Mouse (Mus musculus): ENCODE measurements around the gene Pappa2. TPM values are rescaled to one million over a fixed set of nuclear protein-coding genes. Genes with fewer than 3 reads are reported as not detected.

Pappa2 gene
- total RNA-seq, 2 experiments from 2014 or later = 0.10 to 0.34 TPM

DNA sequence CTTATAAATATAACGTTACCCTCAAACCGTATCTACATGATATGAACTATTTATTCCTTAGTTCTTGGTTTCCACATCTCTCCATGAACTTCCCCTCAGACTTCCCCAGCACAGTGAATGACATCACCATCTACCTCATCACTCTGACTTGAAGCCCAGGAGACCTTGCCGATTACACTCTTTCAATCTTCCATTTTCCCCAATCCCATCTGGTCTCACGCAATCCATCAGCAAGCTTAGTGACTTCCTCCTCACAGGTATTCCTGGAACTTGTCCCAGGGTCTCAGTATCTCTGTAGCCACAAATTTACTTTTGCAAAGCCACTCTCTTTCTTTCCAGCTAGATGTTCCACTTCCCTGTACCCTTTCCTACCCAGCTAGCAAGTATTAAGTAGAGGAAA lies 209.5 kb downstream of the Pappa2 start:
- intact Hi-C loops (cut with DNase I) = no loop called here
- DNase-seq = no peak

DNA sequence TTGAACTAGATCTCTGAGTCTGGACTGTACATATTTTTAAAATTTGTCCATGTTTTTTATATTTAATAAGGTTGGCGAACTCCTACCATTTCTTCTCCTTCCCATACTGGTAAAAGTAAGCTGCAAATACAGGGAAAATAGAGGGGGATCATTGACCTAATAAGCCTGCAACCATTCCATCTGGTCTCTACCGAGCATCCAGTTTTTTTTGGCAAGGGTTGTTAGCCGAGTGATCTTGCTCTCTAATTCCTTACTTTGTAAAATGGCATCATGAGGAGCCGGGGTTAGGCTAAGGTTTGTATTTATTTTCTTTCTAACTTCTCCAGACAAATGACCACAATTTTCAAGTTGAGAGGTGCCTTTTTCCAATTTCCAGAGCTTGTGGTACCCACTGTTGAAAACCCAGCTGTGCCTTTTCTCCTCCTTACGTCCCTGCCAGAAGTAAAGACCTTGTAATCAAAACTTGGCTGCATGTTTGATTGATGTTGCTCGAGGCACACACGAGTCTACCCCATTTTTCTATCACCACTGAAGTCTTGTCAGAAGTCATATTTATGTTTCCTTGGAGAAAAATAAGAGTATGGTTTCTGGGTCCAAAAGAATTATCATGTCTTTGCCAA lies 210.1 kb downstream of the Pappa2 start:
- no peak for DNase-seq
- intact Hi-C loops (cut with DNase I) = no loop called here

DNA sequence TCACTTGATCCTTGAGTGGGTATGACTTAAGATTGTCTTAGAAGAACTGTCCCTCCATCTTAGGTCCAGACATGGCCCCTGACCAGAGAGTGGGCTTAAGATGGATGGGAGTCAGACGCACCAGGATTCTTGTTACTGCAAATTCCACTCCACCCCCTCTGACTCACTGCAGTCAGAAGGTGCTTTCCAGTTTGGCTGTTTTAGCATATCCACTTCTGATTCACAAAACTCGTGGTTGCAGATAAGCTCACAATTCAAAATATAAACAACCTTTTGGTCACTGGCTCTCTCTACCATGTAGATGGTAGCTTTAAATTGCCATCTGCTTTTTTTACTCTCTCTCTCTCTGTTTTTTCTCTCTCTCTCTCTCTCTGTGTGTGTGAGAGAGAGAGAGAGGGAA lies 214.4 kb downstream of the Pappa2 start:
- intact Hi-C loops (cut with DNase I) = no loop called here
- no peak for DNase-seq

DNA sequence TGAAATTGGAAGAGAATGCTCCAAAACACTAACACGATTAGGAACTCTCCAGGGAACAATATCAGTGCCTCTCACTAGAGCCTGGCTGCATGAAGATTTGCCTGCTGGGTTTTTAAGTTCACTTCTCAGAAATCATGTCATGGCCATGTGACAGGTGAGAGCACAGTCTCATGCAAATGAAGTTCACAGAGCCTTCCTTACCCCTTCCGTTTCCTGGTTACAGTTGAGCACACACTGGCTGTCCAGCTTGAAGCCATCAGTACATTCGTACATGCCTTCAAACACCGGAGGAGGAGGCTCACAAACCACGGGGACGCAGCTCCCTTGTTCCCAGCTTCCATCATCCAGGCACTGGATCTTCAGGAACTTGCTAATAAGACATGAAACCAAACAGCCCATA lies 215.6 kb downstream of the Pappa2 start:
- intact Hi-C loops (cut with DNase I) = no loop called here
- DNase-seq = no peak

DNA sequence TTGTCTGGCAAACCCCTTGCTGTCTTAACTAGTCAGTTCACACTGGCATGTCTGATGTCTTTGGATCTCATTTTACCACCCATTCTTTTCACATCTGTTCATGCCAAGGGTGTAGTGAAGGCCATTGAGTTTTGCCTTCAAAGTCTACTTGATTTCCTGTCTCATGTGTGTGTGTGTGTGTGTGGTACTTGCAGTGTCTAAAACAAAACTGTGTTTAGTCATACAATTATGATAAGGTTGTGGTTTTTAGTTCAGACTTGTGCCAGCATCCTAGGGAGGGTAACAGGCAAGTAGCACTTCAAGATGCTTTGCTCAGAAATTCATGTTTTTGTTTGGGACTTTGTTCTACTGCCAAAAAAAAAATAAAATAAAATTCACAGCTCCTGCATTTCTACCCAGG lies 216.1 kb downstream of the Pappa2 start:
- DNase-seq = no peak
- intact Hi-C loops (cut with DNase I) = no loop called here

DNA sequence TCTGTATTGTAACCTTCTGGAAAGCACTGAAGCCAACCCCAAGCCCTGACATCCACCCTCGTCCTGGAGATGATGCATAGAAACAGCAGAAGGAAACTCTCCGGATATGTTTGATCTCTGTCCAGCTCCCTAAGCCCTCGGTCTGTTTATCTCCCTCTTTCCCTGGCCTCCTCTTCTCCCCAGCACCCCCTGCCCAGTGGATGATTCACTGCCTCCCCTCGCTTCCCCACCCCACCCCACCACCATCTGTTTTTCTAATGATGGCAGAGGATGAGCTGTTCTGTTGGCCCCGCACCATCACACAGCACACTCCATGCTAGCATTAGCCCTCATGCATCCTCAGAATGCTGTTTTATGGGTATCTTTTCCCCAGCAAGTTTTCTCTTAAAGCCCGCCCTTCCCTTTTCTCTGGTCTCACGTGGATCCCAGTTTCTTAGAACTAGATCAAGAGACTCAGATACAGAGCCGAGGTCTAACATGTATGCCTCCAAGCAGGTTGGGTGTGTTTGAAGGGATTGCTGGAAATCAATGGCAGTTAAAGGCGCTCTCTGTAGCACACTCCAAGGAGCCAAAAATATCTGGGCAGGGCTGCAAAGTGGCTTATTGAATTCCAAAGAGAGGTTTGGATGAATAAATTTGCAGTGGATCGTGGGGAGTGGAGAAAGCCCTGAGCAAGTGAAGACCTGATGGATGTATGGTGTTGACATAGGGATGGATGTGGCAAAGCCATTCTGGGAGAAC lies 231.8 kb downstream of the Pappa2 start:
- intact Hi-C loops (cut with DNase I) = no loop called here
- no peak for DNase-seq

DNA sequence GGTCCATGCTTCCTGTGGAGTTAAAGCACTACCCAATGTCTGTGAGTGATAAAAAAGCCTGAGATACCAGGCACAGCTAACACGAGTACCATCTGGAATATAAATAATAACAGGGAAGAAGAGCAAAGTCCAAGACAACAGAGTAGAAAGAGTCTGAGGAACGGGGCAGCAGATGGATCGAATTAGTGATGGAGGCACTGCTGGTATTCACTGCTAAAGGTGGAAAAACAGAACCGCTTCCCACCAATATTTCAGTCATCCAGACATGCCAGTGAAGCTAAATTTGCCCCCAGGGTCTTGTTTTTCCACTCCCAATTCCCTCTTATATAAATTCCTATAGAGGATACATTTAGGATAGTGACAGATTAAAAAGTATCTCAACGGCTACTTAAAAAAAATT lies 238.8 kb downstream of the Pappa2 start:
- no peak for DNase-seq
- intact Hi-C loops (cut with DNase I) = no loop called here

DNA sequence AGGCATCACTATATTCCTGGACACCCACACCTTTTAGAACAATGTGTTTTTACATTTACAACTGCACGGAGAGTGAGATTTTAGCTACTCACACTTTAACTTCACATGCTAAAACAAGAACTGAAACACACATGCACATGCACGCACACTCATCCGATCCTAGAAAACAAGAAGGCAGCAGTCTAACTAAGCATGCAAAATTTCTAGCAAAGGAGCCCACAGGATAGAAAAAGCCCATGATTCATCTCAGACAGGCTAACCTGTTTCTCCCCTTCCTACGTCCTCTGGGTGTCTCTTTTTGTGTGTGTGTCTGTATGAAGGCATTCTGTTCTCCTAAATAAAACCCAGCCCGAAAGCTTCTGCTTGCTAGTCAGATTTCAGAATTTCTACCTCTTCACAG lies 239.3 kb downstream of the Pappa2 start:
- intact Hi-C loops (cut with DNase I) = no loop called here
- no peak for DNase-seq

DNA sequence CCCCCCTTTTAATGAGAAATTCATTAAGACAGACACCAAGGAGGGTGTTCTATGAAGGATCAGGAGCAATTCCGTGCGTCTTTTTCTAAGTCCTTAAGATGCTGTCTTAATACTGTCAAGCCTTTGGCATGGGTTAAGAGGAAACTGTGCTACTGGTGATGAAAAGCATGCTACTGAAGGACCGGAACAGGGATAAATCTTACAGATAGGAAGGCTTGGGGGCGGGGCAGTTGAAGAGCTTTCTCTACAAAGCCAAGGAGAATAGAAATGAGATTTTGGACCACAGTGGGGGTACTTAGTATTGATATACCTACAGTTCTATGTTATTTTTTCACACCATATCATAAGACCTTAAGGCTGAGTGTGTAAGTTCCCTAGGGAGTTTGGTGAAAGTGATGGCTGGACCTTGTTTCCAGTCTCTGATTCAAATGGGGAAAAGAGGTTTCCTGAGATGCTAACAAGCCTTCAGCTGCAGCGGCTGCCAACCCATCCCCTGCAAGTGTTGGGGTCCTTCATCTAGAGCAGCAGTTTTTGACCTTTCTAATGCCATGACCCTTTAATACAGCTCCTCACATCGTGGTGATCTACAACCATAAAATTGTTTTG lies 240.0 kb downstream of the Pappa2 start:
- no peak for DNase-seq
- intact Hi-C loops (cut with DNase I) = no loop called here

DNA sequence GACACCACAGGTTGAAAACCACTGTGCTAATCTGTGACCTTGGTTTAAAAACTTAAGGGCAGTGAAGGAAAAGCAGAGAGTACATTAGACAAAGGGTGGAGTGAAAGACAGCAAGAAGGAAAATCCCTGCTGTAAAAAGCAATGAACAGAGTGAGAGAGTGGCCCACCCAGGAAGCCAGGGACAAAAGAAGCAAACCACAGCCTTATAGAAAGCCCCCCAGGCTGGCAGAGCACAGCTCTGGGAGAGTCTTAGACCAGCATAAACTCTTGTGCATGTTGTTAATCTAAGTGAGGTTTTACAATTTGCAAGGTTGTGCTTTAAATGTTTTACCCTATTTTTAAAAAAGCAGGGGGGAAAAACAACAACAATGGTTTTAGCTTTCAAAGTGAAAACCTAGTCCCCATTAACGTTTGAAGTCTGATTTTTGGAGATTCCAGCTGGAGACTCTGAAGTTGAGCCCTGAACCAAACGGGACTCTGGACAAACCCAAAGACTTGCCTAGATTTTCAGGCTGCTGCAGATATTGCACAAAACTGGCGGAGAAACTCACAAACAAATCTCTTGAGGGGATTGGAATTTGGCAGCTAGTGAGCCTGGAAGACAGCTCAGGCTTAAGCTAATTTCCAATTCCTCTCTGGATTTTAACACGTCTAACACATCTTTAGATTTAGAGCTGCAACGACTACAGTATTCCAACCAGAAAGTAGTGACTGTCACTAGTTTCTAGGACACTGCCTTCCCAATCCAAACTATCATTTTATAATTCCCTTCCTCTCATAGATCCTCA lies 241.0 kb downstream of the Pappa2 start:
- peak; percentile 48 to 54 for DNase-seq
- intact Hi-C loops (cut with DNase I) = no loop called here

DNA sequence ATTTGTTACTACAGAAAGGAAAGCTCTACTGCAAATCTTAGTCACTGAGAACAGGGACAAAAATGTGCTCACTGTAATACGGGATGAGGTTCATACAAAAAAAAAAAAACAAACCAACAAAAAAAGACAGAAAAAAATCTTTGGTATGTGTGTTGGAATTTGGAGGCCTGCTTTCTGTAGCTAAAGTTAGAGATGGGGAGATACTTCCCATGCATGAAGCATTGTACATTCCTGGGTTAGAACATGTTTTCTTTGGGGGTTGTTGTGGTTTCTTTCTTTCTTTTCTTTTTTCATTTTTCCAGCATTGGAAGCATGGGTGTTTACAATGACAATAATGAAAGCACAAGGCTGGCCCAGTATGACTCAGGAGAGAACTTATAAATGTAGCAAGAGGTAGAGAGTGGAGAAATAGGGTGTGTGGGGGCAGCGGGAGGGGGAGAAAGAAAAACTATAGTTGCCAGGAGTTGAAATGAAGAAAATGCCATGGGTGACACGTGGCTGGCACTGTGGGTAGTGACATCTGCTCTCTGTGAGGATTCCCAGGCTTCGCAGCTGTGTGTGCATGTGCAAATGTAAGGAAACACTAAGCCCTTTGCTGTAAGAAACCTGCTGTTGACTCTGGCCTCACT lies 247.3 kb downstream of the Pappa2 start:
- no peak for DNase-seq

DNA sequence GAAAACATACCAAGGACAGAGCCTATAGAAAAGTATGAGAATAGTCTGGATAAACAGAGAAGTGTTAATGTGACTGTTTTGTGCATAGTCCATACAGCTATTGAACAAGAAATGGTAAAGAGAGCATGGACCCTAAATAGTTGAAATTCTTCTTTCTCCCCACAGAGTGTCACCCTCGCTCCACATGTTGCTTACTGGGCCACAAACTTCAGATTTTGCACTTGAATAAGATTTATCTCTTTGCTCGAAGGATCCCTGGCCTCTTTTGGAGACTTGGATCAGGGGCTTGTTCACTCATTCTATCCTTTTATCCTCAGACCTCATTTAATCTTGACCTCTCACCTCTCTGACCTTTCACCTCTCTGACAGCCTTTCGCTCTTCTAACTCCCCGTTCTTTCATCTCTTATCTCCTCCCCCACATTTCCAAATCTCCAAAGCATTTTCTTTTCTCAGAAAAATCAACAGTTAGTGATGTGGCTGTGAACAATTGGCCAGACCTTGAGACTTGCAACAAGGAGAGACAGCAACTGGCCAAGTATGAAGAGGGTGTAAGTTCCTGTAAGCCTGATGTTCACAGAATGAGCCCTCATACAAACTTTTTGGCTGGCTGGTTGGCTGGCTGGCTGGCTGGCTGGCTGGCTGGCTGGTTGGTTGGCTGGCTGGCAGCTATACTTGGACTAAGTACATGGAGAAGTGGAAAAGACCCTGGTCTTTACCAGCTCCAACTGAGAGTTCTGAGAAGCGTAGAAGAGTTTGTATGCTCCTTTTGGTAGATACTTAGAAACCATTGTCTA lies 266.8 kb downstream of the Pappa2 start:
- intact Hi-C loops (cut with DNase I) = loop anchor here (1.0 kb wide), 2 partner anchors 240 to 422 kb away; no protein-coding TSS in a partner anchor
- DNase-seq = peak; percentile 18 to 36

More for the DNA sequence above, 247.3 kb downstream of the Pappa2 start:
- intact Hi-C loops (cut with DNase I) = no loop called here

DNA sequence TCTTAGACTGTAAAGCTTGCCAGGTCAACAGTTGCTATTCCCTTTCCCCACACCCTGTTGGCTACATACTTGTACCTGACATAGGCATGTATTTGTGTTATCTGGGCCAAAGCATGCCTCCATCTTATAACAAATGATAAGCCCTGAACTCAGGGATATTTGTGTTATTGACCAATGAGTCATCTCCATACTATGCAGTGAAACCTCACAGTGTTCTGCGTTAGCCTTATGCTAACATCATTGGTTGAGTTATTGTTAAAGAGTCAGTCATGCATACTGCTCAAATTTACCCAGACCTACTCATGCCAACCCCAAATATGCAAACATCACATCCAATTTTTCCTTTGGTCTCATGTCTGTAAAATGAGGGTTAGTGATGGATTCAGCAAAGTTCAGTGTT lies 279.0 kb downstream of the Pappa2 start:
- no peak for DNase-seq
- intact Hi-C loops (cut with DNase I) = no loop called here

DNA sequence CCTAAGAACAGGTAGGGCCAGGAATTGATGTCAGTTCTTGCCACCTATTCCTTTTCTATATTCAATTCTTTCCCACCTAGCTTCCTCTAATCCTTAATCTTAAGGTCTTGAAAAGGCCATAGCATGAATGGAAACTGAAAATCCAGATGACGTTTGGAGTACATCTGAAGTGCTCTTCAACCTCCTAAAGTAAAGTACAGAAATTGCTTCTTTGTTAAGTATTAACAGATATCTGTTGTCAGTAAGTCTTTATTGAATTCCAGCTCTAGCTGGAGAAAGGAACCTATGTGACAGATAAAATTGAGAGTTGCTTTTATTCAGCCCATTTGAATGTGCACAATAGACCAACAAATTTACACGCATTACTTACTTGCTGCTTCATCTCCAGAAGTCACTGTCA lies 280.1 kb downstream of the Pappa2 start:
- intact Hi-C loops (cut with DNase I) = no loop called here
- DNase-seq = no peak

DNA sequence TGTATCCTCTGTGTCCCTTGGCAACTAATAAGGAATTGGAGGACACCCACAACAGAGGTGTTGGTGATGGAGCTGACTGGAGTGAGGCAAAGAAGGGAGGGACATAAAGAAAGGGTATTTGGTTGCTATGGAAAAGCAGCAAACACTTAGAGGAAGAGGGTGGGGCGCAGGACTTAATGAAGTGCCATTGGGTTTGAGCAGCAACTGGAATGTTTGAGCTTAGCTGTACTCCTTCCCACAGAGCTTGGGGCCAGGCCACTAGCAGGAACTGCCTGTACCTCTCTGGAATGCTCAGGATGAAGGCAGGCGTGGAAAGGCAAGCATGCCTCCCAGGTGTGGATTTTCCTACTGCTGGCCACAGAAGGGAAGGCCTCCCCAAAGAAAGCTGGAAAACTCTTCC lies 281.0 kb downstream of the Pappa2 start:
- intact Hi-C loops (cut with DNase I) = no loop called here
- DNase-seq = no peak

DNA sequence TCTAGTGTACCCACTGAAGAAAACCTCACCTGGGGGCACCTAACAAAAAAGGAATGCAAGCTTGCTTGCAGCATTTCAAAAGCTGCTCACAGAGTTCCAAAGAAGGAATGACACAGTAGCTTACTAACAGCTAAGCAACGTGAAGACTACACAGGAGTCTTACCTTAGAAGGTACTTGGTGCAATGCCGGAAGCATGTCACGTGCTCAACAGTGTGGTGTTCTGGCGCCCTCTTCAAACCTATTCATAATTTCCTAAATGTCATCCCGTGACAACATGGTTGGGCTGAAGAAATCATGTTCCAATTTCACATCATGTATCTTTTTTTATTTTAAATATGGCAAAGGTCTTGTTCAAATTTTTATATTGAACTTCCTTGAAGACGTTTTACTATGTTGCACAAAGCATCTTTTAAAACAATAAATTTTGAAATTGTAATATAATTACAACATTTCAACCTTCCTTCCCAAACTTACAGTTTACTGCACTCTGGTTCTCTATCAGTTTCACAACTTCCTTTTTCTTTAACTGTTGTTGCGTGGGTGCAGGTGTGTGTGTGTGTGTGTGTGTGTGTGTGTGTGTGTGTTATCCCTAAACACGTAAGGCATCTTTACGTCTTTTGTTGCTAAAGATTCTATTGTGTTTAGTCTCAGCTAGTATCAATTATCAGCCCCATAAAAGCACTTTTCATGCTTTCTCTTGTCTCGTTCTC lies 282.3 kb downstream of the Pappa2 start:
- intact Hi-C loops (cut with DNase I) = no loop called here
- DNase-seq = no peak

DNA sequence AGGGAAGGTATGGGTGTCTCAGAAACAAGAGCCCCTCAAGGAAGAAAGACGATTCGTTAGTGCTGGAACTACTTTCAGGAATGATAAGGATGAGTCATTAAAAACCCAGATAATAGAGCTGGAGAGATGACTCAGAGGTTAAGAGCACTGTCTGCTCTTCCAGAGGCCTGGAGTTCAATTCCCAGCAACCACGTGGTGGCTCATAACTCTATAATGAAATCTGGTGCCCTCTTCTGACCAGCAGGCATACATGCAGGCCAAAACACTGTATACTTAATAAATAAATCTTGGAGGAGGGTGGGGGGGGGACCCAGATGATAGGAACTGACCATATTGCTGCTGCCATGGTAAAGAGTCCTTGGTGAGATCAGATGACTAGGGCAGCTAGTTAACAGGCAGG lies 282.9 kb downstream of the Pappa2 start:
- DNase-seq = no peak
- intact Hi-C loops (cut with DNase I) = no loop called here

DNA sequence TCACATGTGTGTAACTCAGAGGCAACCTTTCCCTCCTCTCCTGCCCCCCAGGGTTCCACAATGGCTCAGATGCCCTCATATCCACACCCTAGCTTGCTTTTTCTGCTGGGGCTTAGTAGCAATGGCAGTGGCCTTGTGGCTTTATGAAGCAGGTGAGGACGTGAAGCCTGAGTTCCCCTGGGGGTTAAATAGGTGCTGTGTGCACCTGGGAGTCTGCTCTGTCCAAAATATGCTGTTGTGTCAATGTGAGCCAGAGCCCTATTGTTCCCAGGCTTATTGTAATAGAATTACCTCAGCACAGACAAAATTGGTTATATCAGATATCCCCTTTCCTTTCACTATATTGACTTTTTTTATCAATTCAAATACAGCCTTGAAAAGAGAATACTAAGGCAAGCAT lies 292.6 kb downstream of the Pappa2 start:
- intact Hi-C loops (cut with DNase I) = no loop called here
- DNase-seq = no peak

DNA sequence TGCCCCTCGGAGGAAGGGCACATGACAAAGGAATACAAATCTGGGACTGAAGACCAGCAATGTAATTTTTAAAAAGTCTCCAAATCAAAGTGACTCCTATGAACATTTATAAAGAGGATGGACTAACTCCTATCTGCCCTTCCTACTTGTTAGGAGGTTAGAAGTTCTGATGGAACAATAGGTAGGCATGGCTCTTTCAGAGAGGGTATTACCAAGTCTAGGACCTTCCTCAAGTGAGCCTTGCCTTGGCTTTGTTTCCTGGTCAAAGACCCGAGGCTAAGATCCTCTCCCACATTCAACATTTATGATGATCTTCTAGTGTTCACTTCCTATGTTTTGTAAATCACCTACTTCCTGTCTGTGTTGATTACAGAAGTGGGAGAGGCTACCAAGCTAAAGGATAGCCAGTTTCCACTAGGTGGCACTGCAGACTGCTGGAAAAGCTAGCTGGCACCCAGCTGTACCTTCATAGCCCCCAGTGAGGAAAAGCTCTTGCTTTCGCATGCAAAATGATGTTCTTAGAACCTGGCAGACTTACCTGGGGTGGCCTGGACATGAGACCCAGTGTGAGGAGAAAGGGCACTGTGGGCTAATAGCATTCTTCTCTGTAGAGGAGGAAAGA lies 310.2 kb downstream of the Pappa2 start:
- DNase-seq = peak; percentile 62 to 75
- intact Hi-C loops (cut with DNase I) = loop anchor here (1.0 kb wide), 2 partner anchors 283 to 465 kb away; no protein-coding TSS in a partner anchor

All from heart, postnatal 10 days (tissue).